Mouse (Mus musculus) cerebral cortex, adult 2 months (tissue): ENCODE results near the gene Ift172.

Experiments
- WGBS: fragments of 180-500 bp; shearing (Covaris S2); methylation state at CpG from one replicate; pipeline ENCODE4 v1.1.7; 2018; 5-methylcytosine and 5-hydroxymethylcytosine counted together

Gene Ift172

DNA sequence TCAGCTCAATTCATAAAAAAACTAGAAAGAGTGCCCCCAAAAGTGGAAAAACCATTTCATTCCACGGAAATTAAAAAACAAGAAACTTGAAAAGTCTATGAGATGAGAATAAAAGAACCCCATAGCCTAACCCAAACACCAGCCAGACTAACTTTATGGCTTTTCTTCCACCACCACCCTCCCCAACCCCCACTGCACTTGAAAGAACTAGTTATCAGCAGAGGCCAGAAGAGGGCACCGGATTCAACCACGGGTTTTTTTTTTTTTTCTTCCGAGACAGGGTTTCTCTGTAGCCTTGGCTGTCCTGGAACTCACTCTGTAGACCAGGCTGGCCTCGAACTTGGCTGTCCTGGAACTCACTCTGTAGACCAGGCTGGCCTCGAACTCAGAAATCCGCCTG is 72.6 kb downstream of the Ift172 start:
- 52% methylated on average over 7 of the region's 7 CpGs for WGBS

DNA sequence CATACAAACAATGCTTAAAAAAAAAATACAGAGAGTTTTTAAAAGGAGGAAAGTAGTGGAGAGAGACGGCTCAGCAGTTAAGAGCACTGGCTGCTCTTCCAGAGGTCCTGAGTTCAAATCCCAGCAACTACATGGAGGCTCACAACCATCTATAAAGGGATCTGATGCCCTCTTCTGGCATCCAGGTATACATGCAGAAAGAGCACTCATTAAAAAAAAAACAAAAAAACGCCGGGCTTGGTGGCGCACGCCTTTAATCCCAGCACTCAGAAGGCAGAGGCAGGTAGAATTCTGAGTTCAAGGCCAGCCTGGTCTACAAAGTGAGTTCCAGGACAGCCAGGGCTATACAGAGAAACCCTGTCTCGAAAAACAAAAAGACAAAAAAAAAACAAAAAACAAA is 74.4 kb downstream of the Ift172 start:
- WGBS = 90% methylated on average over 6 of the region's 6 CpGs

DNA sequence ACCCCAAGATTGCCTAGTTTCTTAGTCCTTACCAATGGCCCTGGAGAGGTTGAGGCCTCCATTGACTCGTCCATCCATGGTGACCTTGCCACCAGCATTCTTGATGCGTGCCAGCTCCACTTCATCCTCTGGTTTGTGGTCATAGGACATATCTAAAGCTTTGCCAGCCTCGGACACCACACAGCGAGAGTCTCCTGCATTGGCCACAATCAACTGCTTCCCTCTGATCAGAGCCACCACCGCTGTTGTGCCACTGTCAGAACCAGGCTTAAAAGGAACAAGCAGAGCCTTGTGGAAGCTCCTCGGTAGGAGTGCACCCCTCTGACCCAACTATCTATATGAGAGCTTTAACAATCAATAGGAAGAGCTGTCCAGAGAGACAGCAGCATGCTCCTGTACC is 86.5 kb downstream of the Ift172 start:
- WGBS = 95% methylated on average over 6 of the region's 6 CpGs

DNA sequence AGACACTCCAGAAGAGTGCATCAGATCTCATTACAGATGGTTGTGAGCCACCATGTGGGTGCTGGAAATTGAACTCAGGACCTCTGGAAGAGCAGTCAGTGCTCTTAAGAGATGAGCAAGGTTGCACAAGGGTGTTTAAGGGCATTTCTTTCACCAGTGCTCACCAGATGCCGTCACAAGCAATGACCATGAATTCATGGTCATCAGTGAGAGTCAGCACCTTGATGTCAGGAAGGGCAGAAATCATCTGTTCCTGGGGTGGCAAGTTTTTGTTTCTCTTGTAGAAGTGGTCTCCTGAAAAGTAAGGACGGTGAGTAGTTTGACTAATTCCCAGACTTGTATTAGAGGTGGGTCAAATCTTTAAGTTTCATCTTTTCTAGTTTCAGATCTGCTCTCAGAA is 87.0 kb downstream of the Ift172 start:
- WGBS = 92% methylated on average over 2 of the region's 2 CpGs
